Mouse (Mus musculus): ENCODE data around the gene Gm10358. TPM values are rescaled to one million over a fixed set of nuclear protein-coding genes. Genes with fewer than 3 reads are reported as not detected.

Gene Gm10358
- 0.09 and 0.41 TPM in 2 replicates for polyA plus RNA-seq (2012; rRNA removed)

GRCm38 (mm10) chr8:75406489-75406888, at the start of gene Gm10358:
TSS of gene Gm10358 (minus strand) at chr8:75406589.

DNA sequence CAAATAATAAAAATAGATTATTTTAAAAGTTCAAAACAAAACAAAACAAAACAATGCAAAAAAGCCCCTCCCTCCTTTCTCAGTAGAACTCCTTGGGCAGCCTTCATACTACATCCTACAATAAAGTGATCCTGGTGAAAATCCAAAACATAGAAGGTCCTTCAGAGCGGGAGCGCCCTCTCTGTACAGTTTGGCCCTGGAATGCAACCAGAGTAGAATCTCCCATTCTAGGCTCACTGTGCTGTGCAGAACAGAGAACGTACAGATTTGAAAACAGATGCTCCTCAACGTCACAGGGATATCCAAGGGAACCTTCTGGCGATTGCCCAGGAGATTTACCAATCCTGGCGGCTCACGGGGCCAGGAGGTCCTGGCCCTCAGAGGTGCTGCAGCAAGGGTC, 42.0 kb upstream of the Gm10358 start, which contains the start of gene Iqcm:
Gene Iqcm (plus strand): TSS at position 301 of the 400 bp plus-strand sequence.

Other genes with a start within 250 kb of the Gm10358 start
- 1.5 and 2.6 TPM in 2 replicates for gene Rasd2, start 192.6 kb downstream of the Gm10358 start, polyA plus RNA-seq (2012; rRNA removed)
- gene Iqcm, start 42.1 kb upstream of the Gm10358 start, polyA plus RNA-seq (2012; rRNA removed): not detected in 2 replicates